Mouse (Mus musculus) ES-Bruce4 (cell line): Measurements from ENCODE around the gene Rhbdl3. TPM values are rescaled to one million over a fixed set of nuclear protein-coding genes. Genes with fewer than 3 reads are reported as not detected.

Source experiments
- H3K27ac ChIP-seq: 2 replicates; pipeline ENCODE4 v1.5.1; 2012; ENCODE audit warnings: low read length, inconsistent platforms; ENCODE audit not compliant: insufficient read depth
- H3K27me3 ChIP-seq: 2 replicates; pipeline ENCODE4 v1.6.1; 2012; ENCODE audit warnings: mild to moderate bottlenecking, low read length, inconsistent platforms; ENCODE audit not compliant: control insufficient read depth, poor library complexity, insufficient read depth, severe bottlenecking
- H3K36me3 ChIP-seq: 2 replicates; pipeline ENCODE4 v1.6.1; 2012; ENCODE audit warnings: inconsistent platforms, mild to moderate bottlenecking, low read length, moderate library complexity; ENCODE audit not compliant: control insufficient read depth, poor library complexity, insufficient read depth, severe bottlenecking
- H3K4me1 ChIP-seq: one replicate; pipeline ENCODE4 v1.8.1; 2011; ENCODE audit warnings: low read length; ENCODE audit not compliant: control insufficient read depth, insufficient read depth
- H3K4me3 ChIP-seq: 2 replicates; pipeline ENCODE4 v1.5.1; 2011; ENCODE audit warnings: low read depth, mild to moderate bottlenecking, low read length
- H3K9ac ChIP-seq: 2 replicates; pipeline ENCODE4 v1.6.1; 2012; ENCODE audit warnings: low read depth, mild to moderate bottlenecking, inconsistent platforms; ENCODE audit not compliant: poor library complexity, severe bottlenecking
- H3K9me3 ChIP-seq: replicated peaks from 2 replicates; pipeline ENCODE4 v1.6.1; 2012; ENCODE audit warnings: mild to moderate bottlenecking, low read length, inconsistent platforms; ENCODE audit not compliant: control insufficient read depth, poor library complexity, insufficient read depth, severe bottlenecking
- CTCF ChIP-seq: IDR thresholded peaks from one replicate; pipeline ENCODE4 v1.8.1; 2011; ENCODE audit warnings: low read depth, low read length
- EP300 ChIP-seq: IDR thresholded peaks from 2 replicates; pipeline ENCODE4 v1.6.1; 2011; ENCODE audit warnings: low read depth, low read length; ENCODE audit not compliant: insufficient read depth
- POLR2A ChIP-seq: IDR thresholded peaks from one replicate; pipeline ENCODE4 v1.8.1; 2011; ENCODE audit warnings: low read length; ENCODE audit not compliant: insufficient read depth
- polyA plus RNA-seq: library from polyadenylated mRNA; stranded (reverse); fragments of >200 nt; gene quantifications from 2 replicates; pipeline ENCODE4 v1.2.4, GENCODE M21; 2011; ENCODE audit warnings: low read depth; ENCODE audit not compliant: missing spikeins, insufficient read depth, insufficient read length

The Rhbdl3 gene
- polyA plus RNA-seq, 1 experiment = 0.69 TPM

DNA sequence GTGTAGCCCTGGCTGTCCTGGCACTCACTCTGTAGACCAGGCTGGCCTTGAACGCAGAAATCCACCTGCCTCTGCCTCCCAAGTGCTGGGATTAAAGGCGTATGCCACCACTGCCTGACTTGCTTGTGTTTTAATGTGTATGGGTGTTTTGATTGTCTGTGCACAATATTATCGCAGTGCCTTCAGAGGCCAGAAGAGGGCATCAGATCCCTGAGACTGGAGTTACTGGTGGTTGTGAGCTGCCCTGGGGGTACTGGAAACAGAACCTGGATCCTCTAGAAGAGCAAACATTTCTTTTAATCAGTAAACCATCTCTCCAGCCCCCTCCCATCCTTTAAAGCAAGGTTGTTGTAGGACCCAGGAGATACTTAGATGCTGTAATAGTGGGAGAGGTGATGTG, 3.0 kb downstream of the Rhbdl3 start:
- no peak overlapping the region for H3K4me3 ChIP-seq
- no peaks in the 10 kb centered on the region for H3K9me3 ChIP-seq
- TF ChIP-seq POLR2A (no peak), CTCF (peak; percentile 49), EP300 (no peak)
- H3K9ac ChIP-seq = no peak overlapping the region
- H3K4me1 ChIP-seq = no peaks in the 10 kb centered on the region
- no peak overlapping the region for H3K27ac ChIP-seq
- H3K27me3 ChIP-seq = peaks cover 15% of the 10 kb centered on the region; the same call in 1 of the 2 replicates
- no peaks in the 10 kb centered on the region for H3K36me3 ChIP-seq

DNA sequence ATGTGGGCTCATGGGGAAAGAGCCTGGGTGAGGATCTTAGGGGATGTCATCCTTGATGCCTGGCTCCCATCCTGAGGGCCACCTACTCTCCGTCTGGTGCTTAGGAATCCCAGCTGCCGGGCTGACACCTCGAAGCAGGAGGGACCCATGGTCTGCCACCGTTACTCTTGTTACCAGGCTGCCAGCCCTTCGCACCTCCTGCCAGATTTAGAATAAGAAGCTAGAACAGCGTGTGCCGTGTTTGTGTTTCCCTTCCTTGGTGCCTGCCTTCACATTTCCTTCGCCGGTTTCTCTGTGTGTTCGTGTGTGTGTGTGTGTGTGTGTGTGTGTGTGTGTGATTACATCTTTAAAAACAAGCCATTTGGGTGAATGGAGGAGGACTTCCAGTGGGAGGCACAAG, 4.1 kb downstream of the Rhbdl3 start:
- Histone ChIP-seq H3K36me3 (no peaks in the 10 kb centered on the region), H3K27me3 (peaks cover 14% of the 10 kb centered on the region; the same call in 1 of the 2 replicates), H3K4me1 (no peaks in the 10 kb centered on the region)

DNA sequence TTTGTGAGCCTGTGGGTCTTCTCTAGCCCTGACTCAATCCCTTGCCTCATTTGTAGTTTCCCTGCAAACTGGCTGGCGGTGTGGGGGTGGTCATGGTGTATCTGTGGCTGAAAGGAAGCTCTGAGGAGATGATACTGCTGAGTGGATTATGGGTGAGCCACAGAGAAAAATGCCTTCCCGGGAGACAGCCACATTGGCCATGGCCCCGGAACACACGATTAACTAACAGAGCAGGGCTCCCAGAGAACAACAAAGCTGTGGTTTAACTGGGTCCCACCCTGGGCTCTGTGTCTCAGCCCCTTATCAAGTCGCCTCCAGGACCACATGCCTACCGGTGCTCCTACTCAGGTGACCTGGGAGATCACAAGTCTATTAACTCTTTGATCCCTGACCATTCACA, 7.8 kb downstream of the Rhbdl3 start:
- TF ChIP-seq POLR2A (no peak), CTCF (no peak), EP300 (no peak)
- H3K4me1 ChIP-seq = no peaks in the 10 kb centered on the region
- no peak overlapping the region for H3K27ac ChIP-seq
- no peak overlapping the region for H3K9ac ChIP-seq
- no peak overlapping the region for H3K4me3 ChIP-seq
- H3K9me3 ChIP-seq = no peaks in the 10 kb centered on the region
- H3K36me3 ChIP-seq = no peaks in the 10 kb centered on the region
- no peaks in the 10 kb centered on the region for H3K27me3 ChIP-seq

More for the DNA sequence above, 4.1 kb downstream of the Rhbdl3 start:
- no peak overlapping the region for H3K27ac ChIP-seq
- H3K9ac ChIP-seq = no peak overlapping the region
- no peak overlapping the region for H3K4me3 ChIP-seq
- no peaks in the 10 kb centered on the region for H3K9me3 ChIP-seq
- TF ChIP-seq POLR2A = no peak
- TF ChIP-seq CTCF = no peak
- TF ChIP-seq EP300 = no peak

DNA sequence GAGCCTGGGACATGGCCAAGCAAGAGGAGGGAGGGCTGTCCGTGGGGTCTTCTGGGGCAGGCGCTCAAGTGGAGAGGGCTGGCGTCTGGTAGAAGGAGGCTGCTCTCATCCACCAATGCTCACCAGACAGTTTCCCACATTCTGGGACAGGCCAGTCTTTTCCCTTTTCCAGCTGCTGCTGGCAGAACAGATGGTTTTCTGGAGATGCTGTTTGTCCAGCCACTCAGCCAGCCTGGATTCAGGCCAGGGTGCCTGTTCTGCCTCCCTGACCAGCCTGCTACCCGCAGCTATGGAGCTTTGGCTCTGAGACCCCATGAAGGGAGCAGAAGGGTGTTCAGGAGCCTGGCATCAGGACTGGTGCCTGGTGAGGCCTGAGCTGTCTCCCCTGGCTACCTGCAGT, 10.6 kb downstream of the Rhbdl3 start:
- no peaks in the 10 kb centered on the region for H3K4me1 ChIP-seq
- TF ChIP-seq POLR2A (no peak), CTCF (no peak), EP300 (no peak)

DNA sequence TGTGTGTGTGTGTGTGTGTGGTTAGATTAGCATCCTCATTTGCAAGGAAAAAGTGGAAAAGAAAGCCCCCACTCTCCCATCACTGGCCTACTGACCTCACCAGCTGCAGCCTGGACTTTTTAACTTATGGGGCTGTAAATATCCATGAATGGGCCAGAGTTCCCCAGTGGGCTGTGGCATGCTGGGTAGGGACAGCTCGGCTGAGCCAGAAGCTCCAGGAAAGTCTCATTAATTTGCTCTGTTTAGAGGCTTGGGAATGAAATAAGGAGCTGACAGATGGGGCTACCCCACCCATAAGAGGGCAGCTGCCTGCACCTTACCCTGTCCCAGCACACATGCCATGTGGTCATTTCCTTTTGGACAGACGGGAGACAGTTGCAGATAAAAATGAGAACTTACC, 11.3 kb downstream of the Rhbdl3 start:
- no peaks in the 10 kb centered on the region for H3K9me3 ChIP-seq
- TF ChIP-seq POLR2A = no peak
- no peak for TF ChIP-seq EP300
- TF ChIP-seq CTCF = no peak
- H3K9ac ChIP-seq = no peak overlapping the region
- no peak overlapping the region for H3K27ac ChIP-seq
- no peaks in the 10 kb centered on the region for H3K27me3 ChIP-seq
- H3K4me3 ChIP-seq = no peak overlapping the region
- H3K36me3 ChIP-seq = no peaks in the 10 kb centered on the region
- H3K4me1 ChIP-seq = no peaks in the 10 kb centered on the region

More for the DNA sequence above, 10.6 kb downstream of the Rhbdl3 start:
- no peaks in the 10 kb centered on the region for H3K27me3 ChIP-seq
- H3K4me3 ChIP-seq = no peak overlapping the region
- no peak overlapping the region for H3K27ac ChIP-seq
- H3K36me3 ChIP-seq = no peaks in the 10 kb centered on the region
- H3K9me3 ChIP-seq = no peaks in the 10 kb centered on the region
- H3K9ac ChIP-seq = no peak overlapping the region

DNA sequence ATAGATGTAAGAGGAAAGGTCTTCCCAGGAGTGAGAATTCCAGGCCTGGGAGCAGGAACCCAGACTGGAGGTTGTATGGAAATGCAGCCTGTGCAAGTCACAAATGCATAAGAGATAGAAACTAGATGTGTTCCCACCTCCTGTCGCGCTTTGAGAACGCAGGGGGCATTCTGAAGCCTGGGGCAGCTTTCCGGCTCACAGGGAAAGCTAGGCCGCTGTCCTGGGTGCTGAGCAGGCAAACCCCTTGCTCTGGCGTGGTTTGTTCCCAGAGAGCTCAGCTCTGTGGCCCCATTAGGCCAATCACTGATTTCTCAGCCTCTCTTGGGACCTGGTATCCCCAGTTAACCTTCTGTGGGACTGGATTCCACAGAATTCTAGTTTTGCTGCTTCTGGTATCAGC, 11.9 kb downstream of the Rhbdl3 start:
- H3K9me3 ChIP-seq = no peaks in the 10 kb centered on the region
- no peaks in the 10 kb centered on the region for H3K4me1 ChIP-seq
- H3K4me3 ChIP-seq = no peak overlapping the region
- no peak overlapping the region for H3K27ac ChIP-seq
- H3K27me3 ChIP-seq = no peaks in the 10 kb centered on the region
- H3K9ac ChIP-seq = no peak overlapping the region
- H3K36me3 ChIP-seq = no peaks in the 10 kb centered on the region
- TF ChIP-seq CTCF (no peak), POLR2A (no peak), EP300 (no peak)
